Mouse (Mus musculus) retina, adult 2 months (tissue): Measurements from ENCODE around the gene Agmo.

Source experiments
- DNase-seq: peaks from one replicate; pipeline ENCODE4 v3.0.0-alpha.2; 2012; ENCODE audit warnings: low read depth, low spot score

Agmo gene

GRCm38 (mm10) chr12:37434466-37434865, 193.0 kb downstream of the Agmo start:
- no peak for DNase-seq

GRCm38 (mm10) chr12:37442486-37443013, 201.1 kb downstream of the Agmo start:
- DNase-seq = no peak

- DNase-seq = no peak
Observed at GRCm38 (mm10) chr12:37445255-37445654, 203.8 kb downstream of the Agmo start.

- no peak for DNase-seq
Observed at GRCm38 (mm10) chr12:37449597-37449996, 208.2 kb downstream of the Agmo start.

GRCm38 (mm10) chr12:37450366-37451156, 209.1 kb downstream of the Agmo start:
- DNase-seq = peak; percentile 30

- DNase-seq = no peak
Observed at GRCm38 (mm10) chr12:37471631-37472030, 230.2 kb downstream of the Agmo start.

GRCm38 (mm10) chr12:37476849-37477248, 235.4 kb downstream of the Agmo start:
- DNase-seq = no peak

- DNase-seq = no peak
Observed at GRCm38 (mm10) chr12:37487991-37488390, 246.6 kb downstream of the Agmo start.

- DNase-seq = no peak
Observed at GRCm38 (mm10) chr12:37498871-37499270, 257.4 kb downstream of the Agmo start.

GRCm38 (mm10) chr12:37507406-37507805, 266.0 kb downstream of the Agmo start:
- no peak for DNase-seq

- DNase-seq = no peak
Observed at GRCm38 (mm10) chr12:37507826-37508225, 266.4 kb downstream of the Agmo start.

GRCm38 (mm10) chr12:37521772-37522171, 280.3 kb downstream of the Agmo start:
- DNase-seq = no peak

GRCm38 (mm10) chr12:37524662-37525061, 283.2 kb downstream of the Agmo start:
- DNase-seq = no peak

GRCm38 (mm10) chr12:37540994-37541393, 299.6 kb downstream of the Agmo start:
- DNase-seq = no peak

- no peak for DNase-seq
Observed at GRCm38 (mm10) chr12:37558284-37558683, 316.8 kb downstream of the Agmo start.

- no peak for DNase-seq
Observed at GRCm38 (mm10) chr12:37565882-37566596, 324.6 kb downstream of the Agmo start.

- no peak for DNase-seq
Observed at GRCm38 (mm10) chr12:37571922-37572321, 330.5 kb downstream of the Agmo start.

GRCm38 (mm10) chr12:37582777-37583176, 341.3 kb downstream of the Agmo start:
- no peak for DNase-seq

- no peak for DNase-seq
Observed at GRCm38 (mm10) chr12:37592853-37593252, 351.4 kb downstream of the Agmo start.

GRCm38 (mm10) chr12:37612837-37613236, 371.4 kb downstream of the Agmo start:
- no peak for DNase-seq

- DNase-seq = no peak
Observed at GRCm38 (mm10) chr12:37614769-37615168, 373.3 kb downstream of the Agmo start.

GRCm38 (mm10) chr12:37624078-37624477, 382.6 kb downstream of the Agmo start:
- no peak for DNase-seq
